Mouse (Mus musculus): ENCODE results near the gene Ipo13. TPM values are rescaled to one million over a fixed set of nuclear protein-coding genes. Genes with fewer than 3 reads are reported as not detected.

Ipo13 gene
- total RNA-seq, 2 experiments from 2014 or later: 6.2 to 19.1 TPM

DNA sequence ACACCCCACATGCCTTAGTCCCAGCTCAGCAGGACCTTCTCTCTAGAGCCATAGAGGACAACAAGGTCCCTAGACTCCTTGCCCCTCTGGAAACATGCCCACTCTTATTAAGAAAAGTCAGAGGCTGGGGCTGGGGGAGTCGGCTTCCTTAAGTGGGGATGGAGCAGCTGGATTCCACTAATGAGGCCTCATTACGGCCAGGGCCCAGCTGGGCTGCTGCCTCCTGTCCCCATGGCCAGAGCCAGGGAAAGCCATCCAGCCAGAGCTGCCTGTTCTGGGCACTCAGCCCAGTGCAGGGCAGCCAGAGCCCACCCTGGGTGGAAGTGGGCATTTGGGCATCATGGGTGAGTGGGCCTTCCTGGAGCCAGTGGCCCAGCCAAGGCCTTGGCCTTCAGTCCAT lies 67.8 kb downstream of the Ipo13 start:
- ATAC-seq (replicated peaks; ENCODE audit: poor library complexity): no peak

DNA sequence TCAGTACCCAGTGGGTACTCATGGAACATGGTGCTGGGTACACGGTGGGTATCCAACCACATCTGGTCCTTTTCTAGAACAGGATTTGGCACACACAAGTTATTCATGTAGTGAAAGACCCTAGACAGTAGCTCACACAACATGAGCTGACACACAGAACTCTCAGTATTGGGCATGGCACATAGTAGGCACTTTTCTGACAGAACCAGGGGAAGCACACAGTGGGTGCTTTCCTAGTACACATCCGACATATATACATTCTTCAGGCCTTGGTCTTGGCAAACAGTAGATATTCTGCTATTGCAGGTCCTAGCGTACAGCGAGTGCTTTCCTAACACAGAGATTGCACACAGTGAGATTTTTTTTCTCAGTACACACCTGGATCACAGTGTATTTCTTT lies 68.5 kb downstream of the Ipo13 start:
- ATAC-seq (replicated peaks; ENCODE audit: poor library complexity): no peak

DNA sequence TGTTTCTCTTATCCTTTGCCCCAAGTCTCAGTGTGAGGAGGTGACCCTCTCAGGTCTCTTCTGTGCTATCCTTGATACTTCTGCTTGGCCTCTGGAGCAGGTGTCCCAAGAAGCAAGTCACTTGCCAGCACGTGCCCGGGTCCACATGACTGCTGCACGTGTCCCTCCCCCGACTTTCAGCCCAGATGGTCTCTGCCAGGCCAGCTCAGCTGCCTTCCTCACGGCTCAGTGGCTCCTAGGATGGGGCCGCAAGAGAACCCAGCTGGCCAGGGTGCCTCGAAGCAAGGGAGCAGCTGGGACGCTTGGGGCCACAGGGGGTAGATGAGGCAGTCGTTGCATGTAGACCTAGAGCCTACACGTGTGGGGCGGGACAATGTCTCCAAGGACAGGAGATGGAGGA lies 69.5 kb downstream of the Ipo13 start:
- no peak for ATAC-seq (replicated peaks; ENCODE audit: poor library complexity)

Other genes starting within 250 kb of the Ipo13 start
- gene Dmap1, start 232.7 kb downstream of the Ipo13 start, total RNA-seq (2015): 13.8 and 19.3 TPM in 2 replicates
- gene Dmap1, start 232.7 kb downstream of the Ipo13 start, total RNA-seq (2017): 23.7 and 29.1 TPM in 2 replicates
- gene Gm12845, start 190.6 kb downstream of the Ipo13 start, total RNA-seq (2015): not detected in 2 replicates
- gene Gm12845, start 190.6 kb downstream of the Ipo13 start, total RNA-seq (2017): not detected in 2 replicates
- not detected in 2 replicates for gene Klf17, start 149.4 kb downstream of the Ipo13 start, total RNA-seq (2015)
- not detected in 2 replicates for gene Klf17, start 149.4 kb downstream of the Ipo13 start, total RNA-seq (2017)
- 0.05 TPM in 1 of 2 replicates, not detected in the other for gene Slc6a9, start 80.5 kb downstream of the Ipo13 start, total RNA-seq (2015)
- gene Slc6a9, start 80.5 kb downstream of the Ipo13 start, total RNA-seq (2017): 0.21 and 2.6 TPM in 2 replicates
- gene Ccdc24, start 42.4 kb downstream of the Ipo13 start, total RNA-seq (2015): not detected in 2 replicates
- not detected in 2 replicates for gene Ccdc24, start 42.4 kb downstream of the Ipo13 start, total RNA-seq (2017)
- 0.54 TPM in 2 replicates for gene B4galt2, start 31.5 kb downstream of the Ipo13 start, total RNA-seq (2015)
- gene B4galt2, start 31.5 kb downstream of the Ipo13 start, total RNA-seq (2017): not detected in 2 replicates
- 308 and 311 TPM in 2 replicates for gene Atp6v0b, start 27.7 kb downstream of the Ipo13 start, total RNA-seq (2015)
- gene Atp6v0b, start 27.7 kb downstream of the Ipo13 start, total RNA-seq (2017): 105 and 150 TPM in 2 replicates
- gene Dph2, start 23.0 kb downstream of the Ipo13 start, total RNA-seq (2015): 9.5 and 13.0 TPM in 2 replicates
- gene Dph2, start 23.0 kb downstream of the Ipo13 start, total RNA-seq (2017): 8.3 and 10.3 TPM in 2 replicates
- gene Artn, start 14.8 kb upstream of the Ipo13 start, total RNA-seq (2015): not detected in 2 replicates
- not detected in 2 replicates for gene Artn, start 14.8 kb upstream of the Ipo13 start, total RNA-seq (2017)
- 3.9 and 4.6 TPM in 2 replicates for gene St3gal3, start 219.9 kb upstream of the Ipo13 start, total RNA-seq (2015)
- gene St3gal3, start 219.9 kb upstream of the Ipo13 start, total RNA-seq (2017): 4.7 and 5.2 TPM in 2 replicates

Measured in megakaryocyte progenitor cell, adult 5-6 weeks (primary cell).